Mouse (Mus musculus): ENCODE data around the gene Zfp704. TPM values are rescaled to one million over a fixed set of nuclear protein-coding genes. Genes with fewer than 3 reads are reported as not detected.

The Zfp704 gene
- polyA plus RNA-seq, 1 experiment from 2014 or later, result 7.2 TPM

GRCm38 (mm10) chr3:9513703-9514110 lies 96.2 kb downstream of the Zfp704 start:
- H3K4me3 ChIP-seq, result no peak overlapping the region
- H3K9ac ChIP-seq, result no peak overlapping the region
- no peak overlapping the region for H3K27ac ChIP-seq (ENCODE audit: poor library complexity, severe bottlenecking)
- no peaks in the 10 kb centered on the region for H3K9me3 ChIP-seq (replicated peaks)
- peaks cover 31% of the 10 kb centered on the region for H3K4me1 ChIP-seq (replicated peaks)
- H3K4me2 ChIP-seq, result no peak overlapping the region
- 74% methylated on average over 7 of the region's 7 CpGs for WGBS
- H3K36me3 ChIP-seq, result no peaks in the 10 kb centered on the region
- no peak for ATAC-seq (ENCODE audit: insufficient number of reproducible peaks, low FRiP score)
- no peaks in the 10 kb centered on the region for H3K27me3 ChIP-seq (replicated peaks)

- H3K4me1 ChIP-seq (replicated peaks), result peaks cover 26% of the 10 kb centered on the region
- no peak overlapping the region for H3K9ac ChIP-seq
- no peaks in the 10 kb centered on the region for H3K9me3 ChIP-seq (replicated peaks)
- no peak overlapping the region for H3K4me3 ChIP-seq
- no peaks in the 10 kb centered on the region for H3K27me3 ChIP-seq (replicated peaks)
- ATAC-seq (ENCODE audit: insufficient number of reproducible peaks, low FRiP score), result no peak
- H3K4me2 ChIP-seq, result no peak overlapping the region
- no peaks in the 10 kb centered on the region for H3K36me3 ChIP-seq
- 86% methylated on average over 10 of the region's 10 CpGs for WGBS
- no peak overlapping the region for H3K27ac ChIP-seq (ENCODE audit: poor library complexity, severe bottlenecking)
Observed at GRCm38 (mm10) chr3:9512199-9512598, 97.7 kb downstream of the Zfp704 start.

DNA sequence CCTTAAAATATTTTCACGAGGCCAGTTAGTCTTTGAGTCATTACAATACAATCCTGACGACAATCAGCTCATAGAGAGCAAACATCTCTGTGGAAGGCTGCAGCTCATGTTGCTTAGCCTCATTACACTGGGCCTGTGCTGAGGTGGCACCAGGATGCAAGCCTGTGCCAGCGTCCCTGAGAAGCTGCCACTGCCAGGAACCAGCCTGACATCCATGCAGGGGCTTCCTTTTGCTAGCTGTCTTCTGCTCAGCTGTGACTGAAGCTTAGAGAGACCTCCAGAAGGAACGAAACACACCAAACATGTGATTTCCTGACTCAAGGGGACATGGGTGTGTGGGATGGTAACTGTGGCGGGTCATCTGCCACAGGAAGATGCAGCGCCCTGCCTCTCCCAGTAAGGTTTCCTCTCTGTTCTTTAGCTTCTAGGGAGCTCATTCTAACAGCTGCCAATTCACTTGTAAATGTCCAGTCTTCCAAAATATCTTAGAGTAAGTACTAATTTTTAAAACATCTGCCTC lies 104.1 kb downstream of the Zfp704 start:
- Histone ChIP-seq H3K27ac (ENCODE audit: poor library complexity, severe bottlenecking) (no peak overlapping the region), H3K36me3 (no peaks in the 10 kb centered on the region), H3K4me1 (replicated peaks) (peaks cover 39% of the 10 kb centered on the region), H3K9me3 (replicated peaks) (no peaks in the 10 kb centered on the region), H3K4me3 (no peak overlapping the region), H3K4me2 (no peak overlapping the region), H3K27me3 (replicated peaks) (no peaks in the 10 kb centered on the region), H3K9ac (no peak overlapping the region)
- ATAC-seq (ENCODE audit: insufficient number of reproducible peaks, low FRiP score), result no peak
- WGBS, result 71% methylated on average over 6 of the region's 6 CpGs

- Histone ChIP-seq H3K4me3 (no peak overlapping the region), H3K4me2 (no peak overlapping the region), H3K27me3 (replicated peaks) (no peaks in the 10 kb centered on the region), H3K9ac (no peak overlapping the region), H3K27ac (ENCODE audit: poor library complexity, severe bottlenecking) (no peak overlapping the region), H3K4me1 (replicated peaks) (peaks cover 50% of the 10 kb centered on the region), H3K36me3 (no peaks in the 10 kb centered on the region), H3K9me3 (replicated peaks) (no peaks in the 10 kb centered on the region)
- 89% methylated on average over 4 of the region's 4 CpGs for WGBS
- no peak for ATAC-seq (ENCODE audit: insufficient number of reproducible peaks, low FRiP score)
Observed at GRCm38 (mm10) chr3:9504371-9504770, 105.5 kb downstream of the Zfp704 start.

DNA sequence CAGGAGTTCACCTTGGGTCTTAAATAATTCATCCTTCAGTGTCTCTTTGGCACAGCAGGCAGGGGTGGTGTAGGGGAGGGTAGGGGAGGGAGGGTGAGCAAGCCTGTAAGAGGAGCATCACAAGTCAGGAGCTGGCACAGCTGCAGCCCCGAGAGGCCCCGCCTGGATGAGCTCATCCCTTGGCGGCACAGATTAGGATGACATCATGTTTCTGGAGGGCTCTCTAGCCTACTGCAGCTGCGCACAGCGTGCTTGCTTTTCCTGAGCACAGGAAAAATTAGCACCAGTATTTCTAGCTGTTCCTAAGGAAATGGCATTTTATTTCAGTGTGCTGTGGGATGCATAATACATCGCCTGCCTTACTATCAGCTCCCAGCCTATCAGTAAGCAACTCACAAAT lies 109.2 kb downstream of the Zfp704 start:
- no peaks in the 10 kb centered on the region for H3K27me3 ChIP-seq (replicated peaks)

GRCm38 (mm10) chr3:9499994-9500553 lies 109.8 kb downstream of the Zfp704 start:
- peaks cover 75% of the 10 kb centered on the region for H3K4me1 ChIP-seq (replicated peaks)
- no peak overlapping the region for H3K4me3 ChIP-seq
- H3K36me3 ChIP-seq, result no peaks in the 10 kb centered on the region
- WGBS, result 49% methylated on average over 8 of the region's 8 CpGs
- ATAC-seq (ENCODE audit: insufficient number of reproducible peaks, low FRiP score), result peak; percentile 27
- H3K9ac ChIP-seq, result peak overlapping the region; percentile 4; the same call in 1 of the 2 replicates
- no peaks in the 10 kb centered on the region for H3K27me3 ChIP-seq (replicated peaks)
- H3K27ac ChIP-seq (ENCODE audit: poor library complexity, severe bottlenecking), result peak overlapping the region; percentile 94
- H3K9me3 ChIP-seq (replicated peaks), result no peaks in the 10 kb centered on the region
- H3K4me2 ChIP-seq, result peak overlapping the region; percentile 6

More for the DNA sequence above, 109.2 kb downstream of the Zfp704 start:
- Histone ChIP-seq H3K9me3 (replicated peaks) (no peaks in the 10 kb centered on the region), H3K9ac (0 out of 2 replicates have a peak overlapping the region, but pooled peaks have one; percentile 30), H3K27ac (ENCODE audit: poor library complexity, severe bottlenecking) (peak overlapping the region; percentile 94), H3K4me2 (no peak overlapping the region; the same call in 1 of the 2 replicates), H3K36me3 (no peaks in the 10 kb centered on the region), H3K4me3 (no peak overlapping the region), H3K4me1 (replicated peaks) (peaks cover 74% of the 10 kb centered on the region)
- peak; percentile 93 for ATAC-seq (ENCODE audit: insufficient number of reproducible peaks, low FRiP score)
- WGBS, result 7% methylated on average over 6 of the region's 6 CpGs

GRCm38 (mm10) chr3:9499489-9499888 lies 110.4 kb downstream of the Zfp704 start:
- Histone ChIP-seq H3K4me1 (replicated peaks) (peaks cover 75% of the 10 kb centered on the region), H3K27ac (ENCODE audit: poor library complexity, severe bottlenecking) (peak overlapping the region; percentile 94), H3K9ac (peak overlapping the region; percentile 24; the same call in 1 of the 2 replicates), H3K4me3 (no peak overlapping the region), H3K27me3 (replicated peaks) (no peaks in the 10 kb centered on the region), H3K4me2 (peak overlapping the region; percentile 6; the same call in 1 of the 2 replicates), H3K36me3 (no peaks in the 10 kb centered on the region), H3K9me3 (replicated peaks) (no peaks in the 10 kb centered on the region)
- no peak; the same call in 1 of the 2 replicates for ATAC-seq (ENCODE audit: insufficient number of reproducible peaks, low FRiP score)
- 27% methylated on average over 5 of the region's 5 CpGs for WGBS

DNA sequence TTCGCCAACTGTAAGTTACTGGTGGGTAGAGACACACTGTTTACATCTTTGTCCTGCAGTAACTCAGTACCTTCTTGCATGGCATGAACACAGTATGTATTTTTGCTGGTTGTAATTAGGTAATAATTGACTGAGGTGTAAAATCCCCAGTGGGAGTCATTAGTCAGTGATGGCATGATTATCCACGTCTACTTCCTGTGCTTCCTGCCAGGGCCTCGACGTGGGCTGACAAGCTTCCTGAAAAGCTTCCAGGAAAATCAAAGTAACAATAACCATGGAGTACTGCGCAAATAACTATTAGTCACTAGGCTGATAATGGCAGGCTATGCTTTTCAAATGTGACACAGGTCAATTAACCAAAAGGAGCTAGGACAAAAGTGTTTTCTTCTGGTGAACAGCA lies 112.6 kb downstream of the Zfp704 start:
- ATAC-seq (ENCODE audit: insufficient number of reproducible peaks, low FRiP score), result no peak
- Histone ChIP-seq H3K4me3 (no peak overlapping the region), H3K27ac (ENCODE audit: poor library complexity, severe bottlenecking) (no peak overlapping the region), H3K36me3 (no peaks in the 10 kb centered on the region), H3K27me3 (replicated peaks) (no peaks in the 10 kb centered on the region), H3K4me1 (replicated peaks) (peaks cover 58% of the 10 kb centered on the region), H3K9me3 (replicated peaks) (no peaks in the 10 kb centered on the region), H3K9ac (no peak overlapping the region), H3K4me2 (no peak overlapping the region)
- 52% methylated on average over 5 of the region's 5 CpGs for WGBS

GRCm38 (mm10) chr3:9491766-9492283 lies 118.1 kb downstream of the Zfp704 start:
- H3K4me3 ChIP-seq, result no peak overlapping the region
- 82% methylated on average over 4 of the region's 4 CpGs for WGBS
- H3K4me1 ChIP-seq (replicated peaks), result peaks cover 20% of the 10 kb centered on the region
- ATAC-seq (ENCODE audit: insufficient number of reproducible peaks, low FRiP score), result no peak
- no peak overlapping the region for H3K4me2 ChIP-seq
- H3K36me3 ChIP-seq, result no peaks in the 10 kb centered on the region
- H3K27me3 ChIP-seq (replicated peaks), result no peaks in the 10 kb centered on the region
- no peak overlapping the region for H3K27ac ChIP-seq (ENCODE audit: poor library complexity, severe bottlenecking)
- no peaks in the 10 kb centered on the region for H3K9me3 ChIP-seq (replicated peaks)
- no peak overlapping the region for H3K9ac ChIP-seq

DNA sequence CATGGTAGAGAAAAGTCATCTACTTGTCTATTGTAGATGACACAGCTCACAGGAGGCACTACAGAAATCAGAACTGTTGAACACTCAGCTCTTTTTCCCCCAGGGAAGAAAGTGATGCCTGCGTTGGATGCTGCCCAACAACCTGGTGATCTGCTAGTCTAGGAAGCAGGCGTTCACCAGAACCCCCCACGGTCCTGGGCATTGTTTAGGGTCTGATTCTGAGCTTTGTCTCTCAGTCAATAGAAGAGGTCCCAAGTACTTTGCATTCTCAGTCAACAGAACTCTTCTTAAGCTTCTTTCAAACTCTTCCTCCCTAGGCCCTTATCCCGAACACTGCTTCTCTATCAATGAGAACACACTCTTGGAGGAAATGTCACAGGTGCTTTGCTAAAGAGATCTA lies 122.2 kb downstream of the Zfp704 start:
- Histone ChIP-seq H3K27ac (ENCODE audit: poor library complexity, severe bottlenecking) (no peak overlapping the region), H3K9ac (no peak overlapping the region), H3K4me1 (replicated peaks) (peaks cover 15% of the 10 kb centered on the region), H3K4me3 (no peak overlapping the region), H3K4me2 (no peak overlapping the region), H3K9me3 (replicated peaks) (no peaks in the 10 kb centered on the region), H3K27me3 (replicated peaks) (no peaks in the 10 kb centered on the region), H3K36me3 (no peaks in the 10 kb centered on the region)
- ATAC-seq (ENCODE audit: insufficient number of reproducible peaks, low FRiP score), result no peak
- WGBS, result 81% methylated on average over 4 of the region's 4 CpGs

- Histone ChIP-seq H3K9me3 (replicated peaks) (no peaks in the 10 kb centered on the region), H3K4me3 (no peak overlapping the region), H3K36me3 (no peaks in the 10 kb centered on the region), H3K9ac (no peak overlapping the region), H3K4me2 (no peak overlapping the region), H3K27ac (ENCODE audit: poor library complexity, severe bottlenecking) (no peak overlapping the region), H3K4me1 (replicated peaks) (peaks cover 31% of the 10 kb centered on the region), H3K27me3 (replicated peaks) (no peaks in the 10 kb centered on the region)
- WGBS, result 88% methylated on average over 3 of the region's 3 CpGs
- no peak for ATAC-seq (ENCODE audit: insufficient number of reproducible peaks, low FRiP score)
Observed at GRCm38 (mm10) chr3:9485506-9485905, 124.4 kb downstream of the Zfp704 start.

Data from heart, embryonic 12.5 days (tissue).